9 mouse cellular contexts compared by ENCODE assay signal in genomic region chr1:87070720-87071119, GRCm38 (mm10). TPM values are rescaled to one million over a fixed set of nuclear protein-coding genes. Genes with fewer than 3 reads are reported as not detected.
A peak's percentile ranks its signal among the peaks of the same experiment; 100 is the strongest.
DNase-seq lines count a peak whose midpoint lies in the region; ATAC-seq lines count a peak whose summit lies in the region.
"Had no signal": no experiment of that assay in that cellular context is flagged by ENCODE, and none has a peak within 500 bp of the region (broad histone marks: within the 10 kb centered on the region; RNA-seq: fewer than 3 reads in every experiment).

No protein-coding gene starts in this region.

- H3K27me3 ChIP-seq in forebrain, embryonic 11.5 days (ENCODE audit: control insufficient read depth, insufficient read depth, low read length), result no peaks in the 10 kb centered on the region
- no peaks in the 10 kb centered on the region for H3K27me3 ChIP-seq in forebrain, embryonic 13.5 days
- no peaks in the 10 kb centered on the region for H3K27me3 ChIP-seq in intestine, embryonic 16.5 days (replicated peaks; ENCODE audit: control insufficient read depth, insufficient read depth, low read length)

- H3K27ac ChIP-seq in forebrain, embryonic 11.5 days (ENCODE audit: low read depth, low read length), result no peak overlapping the region
- H3K27ac ChIP-seq in forebrain, embryonic 13.5 days, result no peak overlapping the region
- no peak overlapping the region for H3K27ac ChIP-seq in intestine, embryonic 16.5 days (ENCODE audit: low read length)

- no peaks in the 10 kb centered on the region for H3K36me3 ChIP-seq in forebrain, embryonic 11.5 days (ENCODE audit: control insufficient read depth, insufficient read depth, low read length)
- H3K36me3 ChIP-seq in forebrain, embryonic 13.5 days (ENCODE audit: poor library complexity, severe bottlenecking), result no peaks in the 10 kb centered on the region
- no peaks in the 10 kb centered on the region for H3K36me3 ChIP-seq in intestine, embryonic 16.5 days (ENCODE audit: control insufficient read depth, insufficient read depth, low read length)

- no peak; the same call in 1 of the 2 replicates for ATAC-seq in forebrain, embryonic 11.5 days (replicated peaks; ENCODE audit: low FRiP score)
- no peak for ATAC-seq in forebrain, embryonic 13.5 days
- ATAC-seq in intestine, embryonic 16.5 days, result peak; percentile 59

- intact Hi-C loops in left cerebral cortex, postnatal 10 days (cut with DNase I), result no loop called here

- peak; percentile 64 for DNase-seq in forebrain, embryonic 11.5 days (ENCODE audit: low spot score)
- DNase-seq in urinary bladder, postnatal 25 days (ENCODE audit: low spot score), result peak; percentile 24
- no peak for DNase-seq in urinary bladder, postnatal 10 days (ENCODE audit: low spot score)
- peak; percentile 38 to 52 for DNase-seq in lung, postnatal 4 days
- DNase-seq in MN1 (ENCODE audit: low spot score), result no peak
- DNase-seq in left cerebral cortex, postnatal 10 days (ENCODE audit: extremely low spot score in 1 of 2, low spot score in 2 of 2), result no peak

- H3K4me1 ChIP-seq in forebrain, embryonic 11.5 days (replicated peaks; ENCODE audit: control insufficient read depth, insufficient read depth, low read length), result no peaks in the 10 kb centered on the region
- H3K4me1 ChIP-seq in forebrain, embryonic 13.5 days, result no peaks in the 10 kb centered on the region
- no peaks in the 10 kb centered on the region for H3K4me1 ChIP-seq in intestine, embryonic 16.5 days (ENCODE audit: control insufficient read depth, insufficient read depth, low read length)

- H3K4me3 ChIP-seq in forebrain, embryonic 11.5 days (ENCODE audit: low read depth, low read length), result no peak overlapping the region
- no peak overlapping the region for H3K4me3 ChIP-seq in forebrain, embryonic 13.5 days
- no peak overlapping the region for H3K4me3 ChIP-seq in intestine, embryonic 16.5 days (ENCODE audit: low read length)

- WGBS in forebrain, embryonic 11.5 days, result 52% methylated on average over 16 of the region's 16 CpGs
- WGBS in forebrain, embryonic 13.5 days, result 49% methylated on average over 16 of the region's 16 CpGs
- WGBS in intestine, embryonic 16.5 days, result 54% methylated on average over 16 of the region's 16 CpGs

- H3K4me2 ChIP-seq in forebrain, embryonic 11.5 days (ENCODE audit: low read depth, low read length, severe bottlenecking), result no peak overlapping the region
- H3K4me2 ChIP-seq in forebrain, embryonic 13.5 days, result no peak overlapping the region
- no peak overlapping the region for H3K4me2 ChIP-seq in intestine, embryonic 16.5 days (ENCODE audit: low read depth, low read length)

- H3K9me3 ChIP-seq in forebrain, embryonic 11.5 days (ENCODE audit: control insufficient read depth, low read length), result no peaks in the 10 kb centered on the region
- no peaks in the 10 kb centered on the region for H3K9me3 ChIP-seq in forebrain, embryonic 13.5 days (replicated peaks)
- no peaks in the 10 kb centered on the region for H3K9me3 ChIP-seq in intestine, embryonic 16.5 days (ENCODE audit: control insufficient read depth, low read length)

- no peak overlapping the region for H3K9ac ChIP-seq in forebrain, embryonic 11.5 days (ENCODE audit: low read length)
- H3K9ac ChIP-seq in forebrain, embryonic 13.5 days, result no peak overlapping the region
- H3K9ac ChIP-seq in intestine, embryonic 16.5 days (ENCODE audit: low read depth, low read length), result no peak overlapping the region

RNA-seq across cellular contexts. Expression of gene Alppl2, which starts 19.0 kb away (rescaled TPM):
- polyA plus RNA-seq in forebrain, embryonic 11.5 days (2014; fragmentation: Nextera tagmentation; extraction: Ambion mirVana), result not detected in 2 replicates
- not detected in 2 replicates for polyA plus RNA-seq in forebrain, embryonic 13.5 days (2015; fragmentation: Nextera tagmentation; extraction: Ambion mirVana)
- not detected in 2 replicates for polyA plus RNA-seq in intestine, embryonic 16.5 days (2015; fragmentation: Nextera tagmentation; extraction: Ambion mirVana)
- total RNA-seq in left cerebral cortex, postnatal 10 days (2021), result not detected
- total RNA-seq: heart, postnatal 36 days had no signal

RNA-seq across cellular contexts. Expression of gene Alpi, which starts 30.7 kb away (rescaled TPM):
- not detected in 2 replicates for polyA plus RNA-seq in forebrain, embryonic 11.5 days (2014; fragmentation: Nextera tagmentation; extraction: Ambion mirVana)
- polyA plus RNA-seq in forebrain, embryonic 13.5 days (2015; fragmentation: Nextera tagmentation; extraction: Ambion mirVana), result not detected in 2 replicates
- 256 and 345 TPM in 2 replicates for polyA plus RNA-seq in intestine, embryonic 16.5 days (2015; fragmentation: Nextera tagmentation; extraction: Ambion mirVana)
- not detected for total RNA-seq in left cerebral cortex, postnatal 10 days (2021)
- total RNA-seq: heart, postnatal 36 days had no signal

RNA-seq across cellular contexts. Expression of gene Akp3, which starts 54.1 kb away (rescaled TPM):
- polyA plus RNA-seq in forebrain, embryonic 11.5 days (2014; fragmentation: Nextera tagmentation; extraction: Ambion mirVana), result not detected in 2 replicates
- polyA plus RNA-seq in forebrain, embryonic 13.5 days (2015; fragmentation: Nextera tagmentation; extraction: Ambion mirVana), result not detected in 2 replicates
- 0.10 TPM in 1 of 2 replicates, not detected in the other for polyA plus RNA-seq in intestine, embryonic 16.5 days (2015; fragmentation: Nextera tagmentation; extraction: Ambion mirVana)
- total RNA-seq in left cerebral cortex, postnatal 10 days (2021), result not detected
- total RNA-seq: heart, postnatal 36 days had no signal

Comparison
In these comparisons a context has a peak if more than half of its experiments do, and no peak if none do; other contexts are left out.
1. DNase-seq: peak in forebrain, embryonic 11.5 days (single experiment), urinary bladder, postnatal 25 days (single experiment) and lung, postnatal 4 days (2 of 2); none in urinary bladder, postnatal 10 days (single experiment), MN1 (single experiment) and left cerebral cortex, postnatal 10 days (0 of 2).
2. RNA of gene Alpi, which starts 30.7 kb away (polyA plus RNA-seq): 256 to 345 TPM in intestine, embryonic 16.5 days; not detected in forebrain, embryonic 13.5 days and not detected in forebrain, embryonic 11.5 days; every median in the first group is over 100 times any median in the second.